Mouse (Mus musculus): Measurements from ENCODE around the gene Gcm1.

The Gcm1 gene

DNA sequence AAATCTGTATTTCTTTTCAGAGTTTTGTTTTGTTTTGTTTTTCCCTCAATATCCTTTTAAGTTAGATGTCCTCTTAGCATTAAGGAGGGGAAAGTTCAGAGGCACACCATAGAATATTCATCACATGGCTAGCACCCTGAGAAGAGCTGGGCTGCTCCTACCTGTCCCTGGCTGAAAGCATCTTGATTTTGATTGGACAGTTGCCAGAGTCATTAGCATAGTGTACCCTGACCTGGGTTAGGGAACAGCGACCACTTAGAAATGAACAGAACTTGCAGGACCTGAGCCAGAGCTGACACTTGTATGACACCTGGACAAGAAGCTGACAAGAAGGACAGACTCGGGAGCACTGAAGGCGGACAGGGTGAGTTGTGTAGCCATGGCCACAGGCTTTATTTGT, at the start of gene Gcm1:
Gene Gcm1 (plus strand): TSS at position 248 of the 400 bp plus-strand sequence.
- in situ Hi-C loops (cut with MboI, MseI) = no loop called here

DNA sequence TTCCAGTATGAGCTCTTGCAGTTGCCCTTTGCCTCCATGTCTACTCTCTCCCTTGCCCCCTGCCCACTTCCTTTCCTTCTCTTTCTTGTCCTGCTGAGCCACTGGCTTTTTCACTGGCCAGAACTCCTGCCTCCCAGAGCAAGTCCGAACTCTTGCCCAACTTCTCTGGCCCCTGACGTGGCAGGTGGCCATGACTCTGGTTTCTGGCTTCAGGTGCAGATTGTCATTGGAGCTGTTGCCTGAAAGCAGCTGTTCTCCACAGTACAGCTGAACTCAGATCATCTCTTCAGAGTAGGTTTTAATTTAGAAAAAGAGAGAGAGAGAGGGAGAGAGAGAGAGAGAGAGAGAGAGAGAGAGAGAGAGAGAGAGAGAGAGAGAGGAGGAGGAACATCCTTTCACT, 48.4 kb upstream of the Gcm1 start:
- in situ Hi-C loops (cut with MboI, MseI) = no loop called here

GRCm38 (mm10) chr9:78005481-78005880, 46.2 kb upstream of the Gcm1 start:
- in situ Hi-C loops (cut with MboI, MseI) = no loop called here

DNA sequence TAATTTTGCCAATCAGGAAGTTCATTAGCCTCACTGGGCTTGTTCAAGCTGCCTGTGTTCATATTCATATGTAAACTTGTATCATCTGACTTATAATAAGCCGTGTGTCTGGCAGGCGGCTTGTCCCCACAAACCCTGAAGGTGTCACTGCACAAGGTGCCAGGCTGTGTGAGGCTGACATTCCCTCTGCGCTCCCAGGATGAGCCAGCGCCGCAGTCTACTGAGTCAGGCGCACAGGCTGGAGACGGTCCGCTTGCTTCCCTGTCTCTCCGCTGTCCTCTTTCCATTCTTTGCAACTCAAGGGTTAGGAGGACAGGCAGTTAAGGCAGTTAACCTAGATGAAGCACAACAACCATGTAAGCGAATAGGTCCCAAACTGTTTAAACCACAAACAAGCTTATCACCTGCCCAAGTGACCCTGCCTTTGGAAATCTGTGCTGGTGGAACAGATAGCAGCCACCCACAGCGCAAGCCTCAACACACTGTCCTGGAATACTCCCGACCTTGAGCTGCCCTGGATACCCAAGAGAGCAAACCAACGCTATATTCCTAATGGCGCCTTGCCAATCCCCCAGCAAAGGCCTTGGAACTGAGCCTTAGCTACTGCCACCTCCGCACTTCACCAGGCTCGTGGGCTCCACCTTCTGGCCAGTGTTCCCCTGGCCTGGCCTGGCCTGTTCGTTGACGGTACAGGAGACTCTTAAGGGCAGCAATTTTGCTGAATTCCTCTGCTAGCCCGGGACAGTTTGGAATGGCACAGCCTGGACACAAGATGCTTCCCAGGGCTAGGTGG, 45.3 kb upstream of the Gcm1 start:
- in situ Hi-C loops (cut with MboI, MseI) = no loop called here

DNA sequence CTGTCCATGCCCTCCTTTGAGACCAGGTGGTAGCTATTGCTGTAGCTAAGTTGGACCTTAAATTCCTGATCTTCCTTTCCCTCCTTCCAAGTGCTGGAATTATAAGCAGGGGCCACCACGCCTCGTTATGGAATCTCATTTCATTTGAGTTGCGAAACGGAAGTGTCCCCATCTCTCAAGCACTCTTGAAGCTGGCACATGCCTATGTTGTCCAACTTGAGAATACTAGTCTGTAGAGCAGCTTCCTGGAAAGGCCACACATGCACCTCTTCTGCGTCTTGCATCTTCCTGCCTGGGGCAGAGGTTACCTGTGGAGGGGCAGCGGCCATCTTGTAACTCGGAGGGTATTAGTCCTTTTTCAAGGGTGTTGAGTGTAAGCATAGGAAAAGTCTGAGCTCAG, 42.3 kb upstream of the Gcm1 start:
- in situ Hi-C loops (cut with MboI, MseI) = no loop called here

- in situ Hi-C loops (cut with MboI, MseI) = loop anchor here (5.0 to 10.0 kb wide), 4 partner anchors 93 to 1025 kb away; partner anchors contain the start of gene Elovl5 (in 1 of the 2)
Observed at GRCm38 (mm10) chr9:78010187-78010586, 41.5 kb upstream of the Gcm1 start.

- in situ Hi-C loops (cut with MboI, MseI) = loop anchor here (5.0 to 10.0 kb wide), 4 partner anchors 93 to 1026 kb away; partner anchors contain the start of gene Elovl5 (in 1 of the 2)
Observed at GRCm38 (mm10) chr9:78010707-78011106, 41.0 kb upstream of the Gcm1 start.

DNA sequence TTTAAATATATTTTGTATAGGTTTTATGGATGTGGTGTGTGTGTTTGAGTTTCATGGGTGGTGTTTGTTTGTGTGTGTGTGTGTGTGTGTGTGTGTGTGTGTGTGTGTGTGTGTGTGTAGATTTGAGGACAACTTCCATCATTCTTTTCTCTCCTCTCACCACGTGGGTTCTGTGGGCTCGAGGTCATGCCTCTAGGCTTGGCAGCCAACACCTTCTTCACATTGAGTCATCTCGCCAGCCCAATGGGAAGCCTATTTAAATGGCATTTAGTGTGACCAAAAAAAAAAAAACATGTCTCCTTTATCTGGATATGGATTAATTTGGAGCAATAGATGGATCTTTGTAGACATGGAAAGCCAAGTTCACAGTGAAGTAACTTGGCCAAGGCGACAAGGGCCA, 39.7 kb upstream of the Gcm1 start:
- in situ Hi-C loops (cut with MboI, MseI) = loop anchor here (5.0 to 10.0 kb wide), 4 partner anchors 95 to 1027 kb away; partner anchors contain the start of gene Elovl5 (in 1 of the 2)

DNA sequence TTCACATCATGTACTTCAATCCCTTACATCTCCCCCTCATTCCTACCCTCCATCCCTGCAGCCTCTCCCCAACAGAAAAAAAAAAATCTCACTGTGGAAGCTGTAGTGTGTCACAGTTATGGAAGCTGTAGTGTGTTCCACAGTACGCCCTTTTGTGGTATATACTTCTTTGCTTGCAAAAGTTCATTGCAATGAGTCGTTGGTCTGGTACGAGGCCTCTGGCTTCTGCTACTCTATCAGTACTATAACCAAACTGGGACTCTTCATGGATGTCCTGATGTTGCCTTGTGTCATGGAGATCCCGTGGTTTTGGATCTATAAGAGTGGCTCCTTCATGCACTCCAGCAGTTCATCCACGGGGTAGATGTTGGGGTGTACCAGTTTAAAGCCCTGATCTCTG, 39.0 kb upstream of the Gcm1 start:
- in situ Hi-C loops (cut with MboI, MseI) = loop anchor here (5.0 to 10.0 kb wide), 4 partner anchors 95 to 1028 kb away; partner anchors contain the start of gene Elovl5 (in 1 of the 2)

GRCm38 (mm10) chr9:78013813-78014212, 37.9 kb upstream of the Gcm1 start:
- in situ Hi-C loops (cut with MboI, MseI) = loop anchor here (5.0 to 10.0 kb wide), 4 partner anchors 97 to 1029 kb away; partner anchors contain the start of gene Elovl5 (in 1 of the 2)

DNA sequence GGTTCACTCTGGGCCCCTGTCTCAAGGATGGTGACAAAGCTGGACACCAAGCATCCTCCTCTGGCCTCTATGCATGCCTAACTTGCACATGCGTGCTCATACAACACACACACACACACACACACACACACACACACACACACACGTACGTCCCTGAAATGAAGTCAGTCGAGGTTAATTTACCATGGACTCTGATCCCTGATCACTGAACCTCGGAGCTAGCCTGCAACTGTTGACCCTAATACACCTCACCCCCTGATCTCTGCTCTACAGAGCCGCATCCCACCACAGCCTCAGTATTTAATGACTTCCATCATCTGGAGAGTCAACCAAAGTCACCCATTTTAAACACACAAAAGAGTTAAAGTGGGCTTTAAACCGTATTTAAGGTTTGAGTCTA, 35.9 kb upstream of the Gcm1 start:
- in situ Hi-C loops (cut with MboI, MseI) = loop anchor here in 1 of 2 experiments (10.0 kb wide), 1 partner anchor 1031 kb away; no protein-coding TSS in a partner anchor

GRCm38 (mm10) chr9:78016288-78016687, 35.4 kb upstream of the Gcm1 start:
- in situ Hi-C loops (cut with MboI, MseI) = loop anchor here in 1 of 2 experiments (10.0 kb wide), 1 partner anchor 1031 kb away; no protein-coding TSS in a partner anchor

DNA sequence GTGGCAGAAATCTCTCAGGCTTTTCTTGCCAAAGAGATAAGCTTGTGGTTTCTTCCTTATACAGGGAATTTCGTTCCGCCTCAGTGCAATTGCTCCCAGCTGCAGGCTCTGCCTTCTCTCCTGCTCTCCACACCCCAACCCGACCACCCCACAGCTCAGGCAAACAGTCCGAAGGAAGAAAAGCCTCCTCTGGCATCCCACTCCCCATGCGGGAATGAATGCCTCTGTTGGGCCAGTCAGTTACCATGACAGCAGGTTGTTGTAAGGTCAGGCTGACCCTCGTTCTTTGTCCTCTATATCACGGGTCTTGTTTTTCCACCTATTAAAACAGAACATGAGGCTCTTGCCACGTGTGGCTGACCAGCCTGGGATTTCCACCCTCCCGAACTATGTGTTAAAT, 30.5 kb upstream of the Gcm1 start:
- in situ Hi-C loops (cut with MboI, MseI) = no loop called here

DNA sequence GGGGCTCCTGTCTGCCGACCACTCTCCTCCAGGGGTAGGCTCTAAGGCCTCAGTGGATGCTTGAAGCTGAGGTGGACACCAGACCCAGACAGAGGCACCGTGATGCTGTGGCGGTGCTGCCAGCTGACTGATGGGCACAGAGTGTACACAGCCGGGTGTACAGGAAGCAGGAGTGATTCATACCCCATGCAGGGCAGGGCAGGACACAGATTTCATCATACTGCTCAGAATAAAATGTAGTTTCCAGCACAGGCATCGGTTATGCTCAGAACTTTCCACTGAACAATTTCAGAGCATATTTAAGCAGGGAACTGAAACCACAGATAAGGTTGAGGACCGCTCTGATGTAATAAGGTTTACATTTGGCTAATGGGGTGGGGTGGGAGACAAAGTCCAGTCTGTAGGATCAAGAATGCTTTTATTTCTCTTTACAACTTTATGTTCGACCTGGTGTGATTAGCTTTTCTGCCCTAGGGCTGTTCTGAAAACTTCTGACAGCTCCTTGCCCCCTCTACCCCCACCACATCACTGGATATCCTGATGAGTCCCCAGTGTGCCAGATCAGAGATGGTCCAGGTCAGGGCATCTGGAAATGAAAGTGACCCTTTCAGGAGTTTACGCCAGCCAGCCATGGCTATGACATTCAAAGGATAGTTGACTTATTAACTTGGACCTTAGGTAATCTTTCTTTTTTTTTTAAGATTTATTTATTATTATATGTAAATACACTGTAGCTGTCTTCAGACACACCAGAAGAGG, 29.4 kb upstream of the Gcm1 start:
- in situ Hi-C loops (cut with MboI, MseI) = no loop called here

- in situ Hi-C loops (cut with MboI, MseI) = no loop called here
Observed at GRCm38 (mm10) chr9:78024823-78025222, 26.9 kb upstream of the Gcm1 start.

DNA sequence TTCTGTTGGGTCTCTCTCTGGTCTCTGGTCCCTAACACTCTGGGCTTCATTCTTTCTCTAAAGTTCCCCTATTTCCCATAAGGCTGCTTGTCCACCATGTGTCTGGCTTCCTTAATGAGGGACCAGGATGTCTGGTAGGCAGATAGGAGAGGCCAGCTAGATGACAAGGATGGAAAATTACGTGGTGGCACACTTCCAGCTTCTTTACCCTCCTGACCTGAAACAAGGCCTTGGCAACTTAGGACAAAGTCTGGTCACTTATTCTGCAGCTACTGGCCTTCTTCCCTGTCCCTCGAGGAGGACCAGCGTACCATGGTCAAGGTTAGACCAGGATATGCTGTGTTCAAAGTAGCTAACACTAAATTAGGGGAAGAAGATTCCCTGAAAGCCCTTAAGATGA, 24.6 kb upstream of the Gcm1 start:
- in situ Hi-C loops (cut with MboI, MseI) = no loop called here

DNA sequence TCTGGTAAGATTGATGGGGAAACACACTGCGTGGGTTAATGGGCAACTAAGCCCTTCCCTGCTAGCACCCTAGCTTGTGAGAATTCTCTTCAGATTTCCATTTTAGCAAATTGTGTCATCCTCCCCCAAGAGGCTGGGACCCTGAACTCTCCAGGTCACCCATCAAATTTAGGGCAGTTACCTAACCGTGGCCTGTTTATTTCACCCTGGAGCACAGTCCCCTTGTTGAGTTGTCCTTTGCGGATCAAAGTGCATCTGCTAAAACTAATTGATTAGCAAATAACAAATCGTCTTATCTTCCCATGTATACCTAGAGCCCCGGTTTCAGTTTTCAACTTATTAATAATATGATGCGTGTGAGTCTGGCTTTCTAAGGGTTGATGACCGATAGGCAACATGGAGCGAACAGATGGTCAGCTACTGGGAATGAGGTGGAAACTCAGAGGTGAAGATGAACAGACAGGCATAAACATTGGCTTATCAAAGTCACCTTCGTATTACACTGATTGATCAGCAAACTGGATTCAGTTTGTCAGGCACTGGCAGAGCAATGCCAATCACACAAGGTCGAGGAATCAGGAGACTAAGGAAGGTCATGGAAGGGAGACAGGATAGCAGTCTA, 20.8 kb upstream of the Gcm1 start:
- in situ Hi-C loops (cut with MboI, MseI) = no loop called here

- in situ Hi-C loops (cut with MboI, MseI) = no loop called here
Observed at GRCm38 (mm10) chr9:78032930-78033329, 18.8 kb upstream of the Gcm1 start.

DNA sequence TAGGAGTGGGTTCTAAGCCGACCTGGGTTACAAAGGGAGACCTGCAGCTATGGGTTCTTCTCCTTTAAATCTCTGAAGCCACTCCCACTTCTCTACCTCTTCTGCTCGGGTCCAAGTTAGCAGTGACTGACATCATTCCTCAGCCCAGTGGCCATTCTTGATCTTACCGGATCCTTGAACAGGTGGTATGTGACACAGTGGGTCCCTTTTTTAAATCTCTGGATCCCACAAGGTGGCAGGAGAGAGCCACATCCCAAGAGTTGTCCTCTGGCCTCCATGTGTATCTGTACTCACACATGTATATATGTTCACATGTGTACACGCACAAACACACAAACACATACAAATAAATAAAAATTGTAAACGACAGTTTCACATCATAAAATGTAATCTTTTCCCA, 16.4 kb upstream of the Gcm1 start:
- in situ Hi-C loops (cut with MboI, MseI) = loop anchor here in 1 of 2 experiments (5.0 kb wide), 1 partner anchor 228 kb away; no protein-coding TSS in a partner anchor

DNA sequence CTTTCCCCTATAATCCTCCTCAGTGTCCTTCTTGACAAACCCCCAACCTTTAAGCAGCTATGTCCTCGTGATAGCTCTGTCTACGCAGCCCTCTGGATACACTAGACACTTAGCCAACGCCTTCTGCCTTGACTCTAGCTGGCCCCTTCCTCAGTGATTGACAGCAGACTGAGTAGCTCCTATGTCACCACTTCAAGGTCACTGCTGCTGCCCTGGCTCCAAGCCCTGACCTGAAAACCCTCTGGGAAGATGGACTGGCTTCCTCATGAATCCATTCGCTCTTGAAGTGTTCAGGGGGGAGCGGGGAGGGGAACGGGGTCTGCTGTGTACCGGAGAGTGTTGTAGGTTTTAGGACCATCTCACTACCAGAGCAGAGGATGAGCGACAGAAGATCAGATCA, 15.9 kb upstream of the Gcm1 start:
- in situ Hi-C loops (cut with MboI, MseI) = loop anchor here in 1 of 2 experiments (5.0 kb wide), 1 partner anchor 229 kb away; no protein-coding TSS in a partner anchor

DNA sequence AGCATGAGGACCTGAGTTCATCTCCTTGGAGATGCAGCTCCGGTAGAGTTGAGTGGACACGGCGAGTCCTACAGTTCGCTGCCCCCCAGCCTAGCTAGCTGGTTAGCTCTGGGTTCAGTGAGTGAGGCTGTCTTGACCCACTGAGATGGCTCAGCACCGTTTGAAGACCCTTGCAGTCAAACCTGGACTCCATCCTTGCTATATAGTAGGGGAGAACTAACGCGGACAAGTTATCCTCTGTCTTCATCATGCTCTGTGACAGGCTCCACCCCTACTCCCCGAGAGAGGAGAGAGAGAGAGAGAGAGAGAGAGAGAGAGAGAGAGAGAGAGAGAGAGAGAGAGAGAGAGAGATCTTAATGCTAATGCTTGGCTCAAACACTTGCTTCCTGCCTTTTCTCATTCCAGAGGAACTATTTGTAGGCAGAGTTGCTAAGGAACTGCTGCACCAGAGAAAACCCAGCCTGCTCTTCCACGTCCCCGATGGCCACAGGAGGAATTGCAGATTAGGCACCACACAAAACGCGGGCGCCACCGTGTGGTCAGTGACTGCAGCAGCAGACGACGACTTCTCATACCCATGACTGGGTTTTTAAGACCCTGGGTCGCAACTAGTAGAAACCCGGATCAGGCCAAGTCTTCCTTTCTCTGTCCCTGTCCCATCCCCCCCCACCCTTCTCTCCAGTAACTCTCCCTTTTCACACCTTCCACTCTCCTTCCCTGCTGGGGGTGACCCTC, 12.8 kb upstream of the Gcm1 start:
- in situ Hi-C loops (cut with MboI, MseI) = loop anchor here in 1 of 2 experiments (5.0 kb wide), 1 partner anchor 232 kb away; no protein-coding TSS in a partner anchor

Measured in T-helper 17 cell (primary cell).